Mouse (Mus musculus) spleen, adult 2 months (tissue): ENCODE results near the gene Hdac8. TPM values are rescaled to one million over a fixed set of nuclear protein-coding genes. Genes with fewer than 3 reads are reported as not detected.

Experiments
- DNase-seq, 2 experiments: peaks; one replicate each; pipeline versions ENCODE4 v3.0.0 to v3.0.0-alpha.2; 2012 to 2021; ENCODE audit warnings: low spot score in 2 of 2, low read depth in 1 of 2
- H3K27ac ChIP-seq: fragments of 200-500 bp; 2 replicates; pipeline ENCODE4 v1.5.1; 2012; ENCODE audit warnings: low read length, inconsistent platforms; ENCODE audit not compliant: insufficient read depth
- H3K27me3 ChIP-seq: fragments of 200-500 bp; 2 replicates; pipeline ENCODE4 v1.6.1; 2012; ENCODE audit warnings: mild to moderate bottlenecking, moderate library complexity, low read length, inconsistent platforms; ENCODE audit not compliant: control insufficient read depth, insufficient read depth
- H3K36me3 ChIP-seq: fragments of 200-500 bp; 2 replicates; pipeline ENCODE4 v1.6.1; 2012; ENCODE audit warnings: mild to moderate bottlenecking, low read length, inconsistent platforms; ENCODE audit not compliant: control insufficient read depth, insufficient read depth
- H3K4me1 ChIP-seq: fragments of 200-500 bp; 2 replicates; pipeline ENCODE4 v1.6.1; 2011; ENCODE audit warnings: inconsistent platforms; ENCODE audit not compliant: control insufficient read depth, insufficient read depth, insufficient read length
- H3K4me3 ChIP-seq: fragments of 200-500 bp; 2 replicates; pipeline ENCODE4 v1.5.1; 2011; ENCODE audit warnings: mild to moderate bottlenecking, inconsistent platforms; ENCODE audit not compliant: insufficient read depth, insufficient read length; ENCODE audit errors: extremely low read depth
- CTCF ChIP-seq: fragments of 200-500 bp; IDR thresholded peaks from 2 replicates; pipeline ENCODE4 v1.5.1; 2011; ENCODE audit warnings: mild to moderate bottlenecking, inconsistent platforms; ENCODE audit not compliant: insufficient read depth, insufficient read length, insufficient replicate concordance; ENCODE audit errors: extremely low read depth
- POLR2A ChIP-seq: fragments of 200-500 bp; IDR thresholded peaks from 2 replicates; pipeline ENCODE4 v1.6.1; 2011; ENCODE audit warnings: low read depth, low read length, inconsistent platforms
- WGBS: fragments of 180-500 bp; shearing (Covaris S2); methylation state at CpG from one replicate; pipeline ENCODE4 v1.1.7; 2018; 5-methylcytosine and 5-hydroxymethylcytosine counted together
- polyA plus RNA-seq: library from polyadenylated mRNA; depleted of rRNA; stranded (reverse); fragments of >200 nt; gene quantifications from 2 replicates; pipeline ENCODE4 v1.2.3, GENCODE M21; 2012; rRNA removed

Hdac8 gene
- polyA plus RNA-seq, 1 experiment: 2.3 TPM

GRCm38 (mm10) chrX:102251937-102252860, 253.0 kb downstream of the Hdac8 start, which contains the start of gene Cited1:
Cited1 (minus strand) TSS chrX:102252181.
- Histone ChIP-seq H3K27me3 (peaks cover 6% of the 10 kb centered on the region; the same call in 1 of the 2 replicates), H3K36me3 (no peaks in the 10 kb centered on the region), H3K4me3 (peak within 1 kb of the TSS; percentile 57), H3K27ac (no peak within 1 kb of the TSS), H3K4me1 (peaks cover 4% of the 10 kb centered on the region; the same call in 1 of the 2 replicates)
- peak in 1 of 2 experiments; percentile 26 for DNase-seq
- TF ChIP-seq POLR2A (no peak), CTCF (no peak)
- 24% methylated on average over 44 of the region's 44 CpGs for WGBS

GRCm38 (mm10) chrX:102251221-102251936, 253.8 kb downstream of the Hdac8 start:
- TF ChIP-seq CTCF (no peak), POLR2A (no peak)
- no peak for DNase-seq
- 35% methylated on average over 67 of the region's 80 CpGs for WGBS
- no peak overlapping the region for H3K27ac ChIP-seq
- H3K4me3 ChIP-seq: peak overlapping the region; percentile 57
- H3K27me3 ChIP-seq: peaks cover 8% of the 10 kb centered on the region; the same call in 1 of the 2 replicates
- H3K4me1 ChIP-seq: peaks cover 4% of the 10 kb centered on the region; the same call in 1 of the 2 replicates
- H3K36me3 ChIP-seq: no peaks in the 10 kb centered on the region

GRCm38 (mm10) chrX:102250891-102251170, 254.3 kb downstream of the Hdac8 start:
- Histone ChIP-seq H3K36me3 (no peaks in the 10 kb centered on the region), H3K27ac (no peak overlapping the region), H3K27me3 (peaks cover 8% of the 10 kb centered on the region; the same call in 1 of the 2 replicates), H3K4me3 (peak overlapping the region; percentile 40; the same call in 1 of the 2 replicates), H3K4me1 (peaks cover 4% of the 10 kb centered on the region; the same call in 1 of the 2 replicates)
- WGBS: 26% methylated on average over 24 of the region's 24 CpGs
- TF ChIP-seq CTCF: no peak
- no peak for TF ChIP-seq POLR2A
- DNase-seq: no peak

GRCm38 (mm10) chrX:102250150-102250890, 254.8 kb downstream of the Hdac8 start:
- peak overlapping the region; percentile 40; the same call in 1 of the 2 replicates for H3K4me3 ChIP-seq
- H3K27ac ChIP-seq: no peak overlapping the region
- H3K4me1 ChIP-seq: peaks cover 4% of the 10 kb centered on the region; the same call in 1 of the 2 replicates
- peaks cover 8% of the 10 kb centered on the region; the same call in 1 of the 2 replicates for H3K27me3 ChIP-seq
- WGBS: 27% methylated on average over 68 of the region's 68 CpGs
- no peak for DNase-seq
- TF ChIP-seq POLR2A (no peak), CTCF (no peak)
- H3K36me3 ChIP-seq: no peaks in the 10 kb centered on the region

- Histone ChIP-seq H3K4me1 (no peaks in the 10 kb centered on the region), H3K4me3 (no peak overlapping the region), H3K36me3 (no peaks in the 10 kb centered on the region), H3K27ac (no peak overlapping the region), H3K27me3 (peaks cover 1% of the 10 kb centered on the region; the same call in 1 of the 2 replicates)
- no peak for TF ChIP-seq CTCF
- no peak for DNase-seq
- 47% methylated on average over 2 of the region's 2 CpGs for WGBS
These were observed 260.8 kb downstream of the Hdac8 start for GRCm38 (mm10) chrX:102244334-102244733.

Other genes starting within 250 kb of the Hdac8 start
- gene Phka1, start 138.9 kb upstream of the Hdac8 start, polyA plus RNA-seq: 3.4 and 3.5 TPM in 2 replicates
- not detected in 2 replicates for gene Gm3880, start 181.6 kb upstream of the Hdac8 start, polyA plus RNA-seq
- gene Gm9112, start 202.3 kb upstream of the Hdac8 start, polyA plus RNA-seq: not detected in 2 replicates
- not detected in 2 replicates for gene Dmrtc1b, start 202.5 kb upstream of the Hdac8 start, polyA plus RNA-seq